Mouse (Mus musculus) gastrocnemius, postnatal 10 days (tissue): ENCODE data around the gene Mrps12. TPM values are rescaled to one million over a fixed set of nuclear protein-coding genes. Genes with fewer than 3 reads are reported as not detected.

Source experiments
- DNase-seq: peaks from one replicate; pipeline ENCODE4 v3.0.0; 2021; ENCODE audit warnings: mixed read lengths
- long read RNA-seq, 2 experiments: library from polyadenylated mRNA; stranded (forward); transcript quantifications; one replicate each; pipeline ENCODE4 v2.0.0; 2021
- total RNA-seq, 2 experiments: library from RNA; stranded (reverse); gene quantifications; 2 replicates each; pipeline ENCODE4 v1.2.3; 2021

The Mrps12 gene
- total RNA-seq: 10 to 100 TPM; 40.2 to 46.5 TPM
- long read RNA-seq, experiment 1, transcript Mrps12-204 (2 exons, 883 nt): minor isoform, 9 of 29 reads
- long read RNA-seq, experiment 1, transcript Mrps12-201 (3 exons, 722 nt): major isoform, 17 of 29 reads
- long read RNA-seq, experiment 1, partial matches to known transcripts: 0 of 29 reads
- long read RNA-seq, experiment 1, other reads (novel, unspliced or antisense): 3 of 29 reads
- long read RNA-seq, experiment 2, transcript Mrps12-204 (2 exons, 883 nt): minor isoform, 15 of 38 reads
- long read RNA-seq, experiment 2, transcript Mrps12-201 (3 exons, 722 nt): major isoform, 21 of 38 reads
- long read RNA-seq, experiment 2, partial matches to known transcripts: 0 of 38 reads
- long read RNA-seq, experiment 2, other reads (novel, unspliced or antisense): 2 of 38 reads

- DNase-seq: peak; percentile 95
These were observed at the start of gene Mrps12, which contains the start of gene Sars2 for GRCm38 (mm10) chr7:28741709-28742438. TSS of gene Mrps12 (minus strand) at chr7:28741820. TSS of gene Sars2 (plus strand) at chr7:28741992.

GRCm38 (mm10) chr7:28790066-28790806 lies 48.6 kb upstream of the Mrps12 start:
- DNase-seq: no peak

- DNase-seq: no peak
These were observed 47.6 kb upstream of the Mrps12 start for GRCm38 (mm10) chr7:28789235-28789634.

GRCm38 (mm10) chr7:28788307-28789195 lies 46.9 kb upstream of the Mrps12 start, which contains the start of gene Rinl:
TSS of gene Rinl (plus strand) at chr7:28788969.
- no peak for DNase-seq

- no peak for DNase-seq
These were observed 46.3 kb upstream of the Mrps12 start for GRCm38 (mm10) chr7:28787884-28788283.

- no peak for DNase-seq
These were observed 43.5 kb upstream of the Mrps12 start for GRCm38 (mm10) chr7:28785161-28785560.

- DNase-seq: no peak
These were observed 39.6 kb upstream of the Mrps12 start for GRCm38 (mm10) chr7:28781261-28781663.

GRCm38 (mm10) chr7:28780857-28781256 lies 39.2 kb upstream of the Mrps12 start:
- DNase-seq: no peak

- DNase-seq: peak; percentile 94
These were observed 38.5 kb upstream of the Mrps12 start for GRCm38 (mm10) chr7:28780067-28780658.

- DNase-seq: no peak
These were observed 37.2 kb upstream of the Mrps12 start for GRCm38 (mm10) chr7:28778825-28779224.

- no peak for DNase-seq
These were observed 33.5 kb upstream of the Mrps12 start for GRCm38 (mm10) chr7:28775129-28775528.

- peak; percentile 41 for DNase-seq
These were observed 32.5 kb upstream of the Mrps12 start for GRCm38 (mm10) chr7:28774164-28774563.

- no peak for DNase-seq
These were observed 31.5 kb upstream of the Mrps12 start for GRCm38 (mm10) chr7:28773163-28773562.

GRCm38 (mm10) chr7:28771867-28772266 lies 30.2 kb upstream of the Mrps12 start:
- DNase-seq: no peak

GRCm38 (mm10) chr7:28770309-28770708 lies 28.7 kb upstream of the Mrps12 start:
- DNase-seq: no peak

GRCm38 (mm10) chr7:28769414-28769958 lies 27.9 kb upstream of the Mrps12 start:
- no peak for DNase-seq

- no peak for DNase-seq
These were observed 25.9 kb upstream of the Mrps12 start, which contains the start of gene Nfkbib for GRCm38 (mm10) chr7:28767462-28767965. TSS of gene Nfkbib (minus strand) at chr7:28767512.

- no peak for DNase-seq
These were observed 25.3 kb upstream of the Mrps12 start for GRCm38 (mm10) chr7:28766910-28767309.

- DNase-seq: peak; percentile 91
These were observed 24.7 kb upstream of the Mrps12 start, which contains the start of gene Sirt2 for GRCm38 (mm10) chr7:28766173-28766879. TSS of gene Sirt2 (plus strand) at chr7:28766735.

- DNase-seq: no peak
These were observed 23.6 kb upstream of the Mrps12 start for GRCm38 (mm10) chr7:28765211-28765610.
